Mouse (Mus musculus) left cerebral cortex, adult 8-10 months (tissue): Measurements from ENCODE around the gene Fam167b. TPM values are rescaled to one million over a fixed set of nuclear protein-coding genes. Genes with fewer than 3 reads are reported as not detected.
A peak's percentile ranks its signal among the peaks of the same experiment; 100 is the strongest.

Experiments
- DNase-seq, 2 experiments: peaks; one replicate each; pipeline ENCODE4 v3.0.0; 2022; ENCODE audit warnings: low spot score in 2 of 2
- total RNA-seq, 4 experiments: library from RNA; stranded (reverse); gene quantifications; 2 replicates each; pipeline ENCODE4 v1.2.4; 2022

Gene Fam167b
- total RNA-seq: 1 to 10 TPM in 3 of 4 experiments, not detected in 1; 1.0 to 1.4 (median 1.1) TPM

DNA sequence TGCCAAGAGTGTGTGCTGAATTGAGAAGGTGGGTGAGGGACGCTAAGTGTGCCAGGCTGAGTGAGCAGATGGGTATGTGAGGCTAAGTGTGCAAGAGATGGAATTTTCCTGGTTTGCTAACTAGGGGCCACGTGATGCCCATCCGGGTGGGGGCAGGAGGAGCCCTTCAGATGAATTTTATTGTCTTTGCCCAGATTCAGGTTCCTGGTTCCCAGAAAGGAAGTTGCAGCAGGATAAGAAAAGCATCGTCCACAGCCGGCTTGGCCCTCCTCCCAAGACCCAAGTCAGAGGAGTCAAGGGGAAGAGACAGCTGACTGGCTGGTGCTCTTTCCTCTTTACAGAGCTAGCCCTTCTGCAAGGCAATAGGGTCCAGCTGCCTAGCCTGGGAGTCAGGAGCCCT, at the start of gene Fam167b:
Fam167b (minus strand) TSS at position 84 of the 400 bp plus-strand sequence.
- no peak for DNase-seq

DNA sequence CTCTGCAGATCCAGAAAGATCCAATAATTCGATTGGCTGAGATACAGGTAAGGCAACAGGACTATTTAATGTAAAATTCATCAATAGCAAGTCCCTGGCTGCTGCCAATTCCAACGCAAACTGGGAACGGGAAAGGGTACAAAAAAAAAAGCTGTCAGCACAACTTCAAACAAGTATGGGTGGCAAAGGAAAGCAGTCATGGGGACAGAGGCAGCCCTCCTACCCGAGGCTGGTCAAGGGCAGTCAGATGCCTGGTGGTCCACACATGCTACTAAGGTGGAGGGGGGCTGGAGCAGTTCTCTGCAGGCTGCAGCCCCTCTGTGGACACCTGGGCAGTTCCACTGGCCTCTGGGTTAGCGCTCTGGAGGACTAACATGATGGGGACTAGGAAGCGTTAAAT, 47.7 kb upstream of the Fam167b start:
- no peak for DNase-seq

DNA sequence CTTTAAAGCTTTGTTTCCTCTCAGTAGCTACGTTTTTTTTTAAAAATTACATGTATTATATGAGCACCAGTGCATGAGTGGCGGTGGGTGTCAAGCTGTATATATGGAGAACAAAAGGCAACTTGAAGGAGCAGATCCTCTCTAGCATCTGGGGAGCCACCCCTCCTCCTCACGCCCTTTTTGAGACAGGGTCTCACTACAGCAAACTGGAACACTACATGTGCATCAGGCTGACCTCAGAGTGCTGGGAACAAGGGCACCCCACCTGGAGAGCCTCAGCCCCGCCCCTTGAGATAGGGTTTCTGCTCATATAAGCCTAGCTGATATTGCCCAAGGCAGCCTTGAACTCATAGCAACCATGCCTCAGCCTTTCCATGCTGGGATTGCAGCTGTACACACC, 47.1 kb upstream of the Fam167b start:
- DNase-seq: no peak

DNA sequence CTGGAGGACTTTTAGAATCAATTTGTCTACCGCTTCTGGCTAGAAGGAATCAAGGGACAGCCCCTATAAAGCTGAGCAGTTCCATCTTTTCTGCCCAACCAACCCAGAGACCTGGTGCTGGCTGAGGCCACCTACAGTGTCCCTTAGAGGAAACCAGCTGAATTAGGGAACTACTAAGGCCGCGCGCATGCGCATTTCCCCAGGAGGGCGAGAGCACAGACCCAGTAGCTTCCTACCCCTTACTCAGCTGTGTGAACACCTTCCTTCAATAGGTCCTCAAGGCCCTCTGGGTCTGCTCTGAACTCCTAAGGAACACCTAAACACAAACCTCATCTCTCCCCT, 46.7 kb upstream of the Fam167b start:
- DNase-seq: peak; percentile 56 to 73

DNA sequence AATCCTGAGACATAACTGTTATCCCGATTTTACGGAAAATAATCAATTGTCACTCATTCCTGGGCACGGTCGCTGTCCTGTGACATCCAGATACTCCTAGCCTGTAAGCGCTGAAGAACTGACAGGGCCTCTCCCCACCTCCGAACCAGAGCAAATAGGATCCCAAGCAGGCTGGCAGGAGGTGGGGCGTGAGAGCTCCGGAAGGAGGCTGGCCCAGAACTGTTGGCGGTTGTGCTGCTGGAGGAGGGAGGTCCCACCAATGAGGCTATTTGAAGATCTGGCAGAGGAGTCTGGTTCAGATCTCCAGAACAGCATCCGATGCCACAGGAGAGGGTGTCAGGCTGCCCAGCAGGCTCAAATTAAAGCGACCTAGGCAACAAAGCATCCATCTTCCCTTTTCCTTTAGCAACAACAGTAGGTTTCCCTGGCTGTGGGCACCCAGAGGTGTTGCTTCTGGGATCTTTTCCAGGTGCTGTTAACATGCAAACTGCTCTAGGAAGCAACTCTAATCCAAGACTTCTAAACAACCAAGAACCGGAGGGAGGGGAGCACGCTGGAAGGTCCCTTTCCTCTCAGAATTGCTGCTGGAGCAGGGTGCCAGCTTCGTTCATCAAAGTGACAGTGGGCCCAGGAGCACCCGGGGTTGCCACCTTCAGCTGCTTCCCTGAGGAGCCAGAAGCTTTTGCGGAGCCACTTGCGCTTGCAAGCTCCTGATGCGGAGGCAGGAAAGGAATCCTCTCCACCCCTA, 46.1 kb upstream of the Fam167b start:
- DNase-seq: peak; percentile 71 to 93

DNA sequence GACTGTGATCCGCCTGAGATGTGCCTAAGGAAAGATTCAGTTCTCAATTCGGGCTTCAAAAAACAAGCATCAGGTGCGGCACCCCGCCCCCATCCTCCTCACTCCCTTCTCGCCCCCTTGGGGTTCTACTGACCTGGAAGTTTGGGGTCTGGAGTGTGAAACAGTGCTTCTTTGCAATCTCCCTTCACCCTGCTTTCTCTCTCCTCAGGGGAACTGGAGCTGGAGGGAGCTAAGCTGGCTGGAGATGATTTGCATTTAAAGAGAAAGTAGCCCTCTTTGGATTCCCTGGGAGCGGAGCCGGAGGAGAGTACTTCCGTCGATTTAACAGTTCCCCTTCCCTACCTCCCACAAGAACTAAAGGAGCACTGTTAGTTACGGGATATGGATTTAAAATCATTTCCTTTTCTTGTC, 45.3 kb upstream of the Fam167b start, which contains the start of gene Ccdc28b:
Ccdc28b (minus strand) TSS at position 267 of the 411 bp plus-strand sequence.
- DNase-seq: peak in 1 of 2 experiments; percentile 52

DNA sequence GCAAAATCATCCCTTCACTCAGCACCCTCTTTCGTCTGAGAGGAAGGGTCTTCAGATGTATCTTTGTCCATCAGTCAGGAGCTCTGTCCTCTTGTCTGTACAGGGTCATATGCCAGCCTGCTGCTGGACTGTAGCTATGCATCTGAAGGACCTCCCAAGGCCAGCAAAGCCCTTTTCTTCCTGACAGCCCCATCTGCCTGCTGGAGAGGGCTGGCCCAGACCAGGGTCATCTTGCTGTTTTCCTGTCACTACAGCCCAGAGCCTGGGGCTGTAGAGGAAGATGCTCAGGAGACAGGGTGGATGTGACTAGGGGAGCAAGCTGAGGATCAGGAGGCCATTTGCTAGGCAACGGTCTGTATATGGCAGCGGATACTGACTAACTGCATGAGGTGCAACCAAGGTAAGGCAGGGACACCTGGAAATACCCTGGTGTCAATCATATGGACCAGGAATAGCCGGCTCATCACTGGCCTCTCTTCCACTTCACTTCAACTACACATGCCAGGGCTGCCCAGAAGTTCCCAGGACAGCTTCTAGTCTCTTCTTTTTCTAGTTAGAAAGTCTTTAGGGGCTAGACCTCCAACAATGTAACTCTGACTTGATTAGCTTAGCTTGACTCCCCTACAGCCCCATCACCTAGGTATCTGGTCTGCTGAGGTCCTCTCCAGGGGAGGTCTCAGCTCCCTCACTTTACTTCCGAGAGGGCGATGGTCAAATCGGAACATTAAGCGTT, 44.6 kb upstream of the Fam167b start:
- no peak for DNase-seq

DNA sequence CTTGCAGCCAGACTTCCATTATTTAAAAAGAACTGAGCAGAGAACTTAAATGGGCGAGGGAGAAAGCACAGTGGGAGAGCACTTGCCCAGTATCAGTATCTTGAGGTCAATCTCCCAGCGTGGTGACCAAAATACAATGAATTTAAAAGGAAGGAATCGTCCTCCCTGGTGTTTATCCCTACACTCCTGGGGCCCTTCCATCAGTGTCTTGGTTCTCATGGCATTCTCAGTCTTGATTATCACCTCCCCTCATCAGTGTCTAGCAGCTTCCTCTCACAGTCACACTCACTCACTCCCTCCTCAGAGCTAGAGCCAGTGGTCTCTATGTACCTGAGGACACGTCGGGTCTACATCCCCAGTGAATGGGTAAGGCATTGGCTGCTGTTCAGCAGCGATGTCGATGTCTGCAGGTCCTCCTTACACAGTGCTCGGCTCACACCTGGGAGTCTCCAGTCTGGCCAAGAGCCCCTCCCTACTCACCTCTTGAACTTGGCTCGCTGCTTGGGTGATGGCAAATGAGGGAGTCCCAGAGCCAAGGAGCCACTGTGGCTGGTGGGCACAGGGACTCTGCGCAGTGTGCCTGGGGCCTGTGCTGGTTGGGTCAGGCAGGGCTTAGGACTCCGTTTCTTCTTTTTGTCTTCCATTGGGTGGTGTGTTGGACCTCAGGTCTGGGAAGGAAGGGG, 43.9 kb upstream of the Fam167b start:
- no peak for DNase-seq

DNA sequence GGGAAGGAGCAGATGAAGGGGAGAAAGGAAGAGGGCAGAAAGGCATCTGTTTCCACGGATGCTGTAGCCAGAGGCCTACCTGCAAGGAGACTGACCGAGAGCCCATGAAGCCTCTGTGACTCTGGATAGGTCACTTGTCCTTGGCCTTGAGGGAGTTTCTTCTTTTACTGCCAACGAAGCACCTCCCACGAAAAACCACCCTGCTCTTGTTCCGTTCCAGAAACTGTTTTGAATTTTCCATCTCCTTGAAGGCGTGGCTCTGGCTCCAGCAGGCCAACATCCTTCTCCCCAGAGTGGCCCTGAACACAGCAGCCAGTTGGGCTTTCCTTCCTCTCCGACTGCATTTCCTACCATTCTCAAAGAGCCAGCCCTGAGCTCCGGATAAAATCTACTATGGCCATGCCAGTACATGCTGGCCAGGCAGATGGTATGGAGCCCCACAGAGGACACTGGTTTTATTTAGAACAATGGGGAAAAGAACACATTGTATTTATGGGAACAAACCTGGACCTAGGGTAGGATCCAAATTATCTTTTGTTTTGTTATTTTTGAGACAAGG, 43.0 kb upstream of the Fam167b start:
- DNase-seq: no peak

DNA sequence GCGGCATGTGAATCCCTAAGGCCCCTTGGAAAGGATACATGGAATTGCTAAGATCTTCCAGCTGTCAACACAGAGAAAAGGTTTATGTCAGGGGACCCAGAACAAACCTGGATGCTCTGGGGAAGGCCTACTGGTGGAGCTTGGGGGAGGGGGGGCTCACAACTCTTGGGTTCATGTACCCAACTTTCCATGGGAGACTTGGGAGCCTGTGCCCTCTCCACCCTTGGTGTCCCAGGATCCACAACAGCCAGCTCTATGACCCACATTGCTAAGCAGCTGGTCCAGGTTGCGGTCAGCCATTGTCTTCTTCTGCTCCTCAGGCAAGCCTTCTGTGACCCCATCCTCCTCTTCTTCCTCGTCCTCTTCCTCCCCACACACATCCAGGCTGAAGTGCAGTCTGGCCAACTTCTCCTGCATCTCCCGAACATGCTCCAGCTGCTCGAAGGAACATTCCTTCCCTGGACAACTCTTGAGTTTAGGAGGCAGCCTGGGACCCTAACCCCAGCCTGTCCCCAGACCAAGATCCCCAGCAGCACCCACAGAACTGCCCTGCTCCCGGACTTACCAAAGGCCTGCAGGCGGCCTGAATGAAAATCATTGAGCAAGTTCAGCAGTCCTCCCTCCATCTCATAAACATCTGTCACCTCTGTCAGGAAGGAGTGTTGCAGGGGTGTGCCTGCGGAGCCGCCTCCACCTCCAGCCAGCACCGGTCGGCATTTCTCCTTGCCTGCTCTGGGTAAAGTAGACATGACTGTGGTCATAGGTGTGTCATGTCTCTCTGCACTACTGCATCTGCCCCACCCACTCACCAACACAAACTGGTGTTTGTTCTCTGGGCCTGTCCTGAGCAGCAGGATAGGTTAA, 42.3 kb upstream of the Fam167b start:
- no peak for DNase-seq

DNA sequence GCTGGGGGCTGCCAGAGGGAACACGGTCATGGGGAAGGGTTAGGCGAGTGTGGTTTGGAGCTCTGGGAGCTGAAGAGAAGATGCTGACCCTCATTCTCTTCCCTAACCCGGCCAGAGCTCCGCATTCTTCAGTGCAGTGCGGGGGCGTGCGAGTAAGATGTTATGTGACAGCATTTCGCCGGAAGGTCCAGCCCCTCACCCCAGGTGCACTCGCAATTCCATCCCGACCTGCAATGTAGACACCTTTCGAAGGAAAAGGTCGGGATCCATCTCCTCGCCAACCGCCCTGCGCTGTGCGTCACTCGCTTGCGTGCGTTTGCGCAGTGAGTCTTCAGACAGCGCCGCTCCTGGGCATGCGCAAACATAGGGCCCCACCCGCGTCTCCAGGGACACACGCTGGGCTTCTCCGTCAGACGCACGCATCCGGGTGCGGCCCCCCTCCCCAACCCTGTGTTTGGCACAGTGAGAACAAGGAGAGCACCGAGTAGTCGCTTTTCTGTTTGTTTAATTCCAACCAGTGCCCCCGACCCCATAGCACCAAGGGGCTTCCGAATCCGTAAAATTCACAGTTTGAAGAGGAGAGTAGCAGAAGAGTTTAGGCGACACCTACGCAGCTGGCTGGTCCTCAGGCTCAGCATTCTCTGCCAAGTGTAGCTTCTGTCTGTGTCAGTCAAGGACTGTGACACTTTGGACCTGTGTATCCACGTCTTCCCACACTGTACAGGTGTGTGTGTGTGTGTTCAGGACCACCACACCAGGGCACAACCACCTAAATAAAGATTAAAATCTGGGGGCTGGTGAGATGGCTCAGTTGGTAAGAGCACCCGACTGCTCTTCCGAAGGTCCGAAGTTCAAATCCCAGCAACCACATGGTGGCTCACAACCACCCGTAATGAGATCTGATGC, 40.7 kb upstream of the Fam167b start, which contains the start of gene Iqcc:
Iqcc (minus strand) TSS at position 314 of the 906 bp plus-strand sequence.
- peak; percentile 92 to 97 for DNase-seq

DNA sequence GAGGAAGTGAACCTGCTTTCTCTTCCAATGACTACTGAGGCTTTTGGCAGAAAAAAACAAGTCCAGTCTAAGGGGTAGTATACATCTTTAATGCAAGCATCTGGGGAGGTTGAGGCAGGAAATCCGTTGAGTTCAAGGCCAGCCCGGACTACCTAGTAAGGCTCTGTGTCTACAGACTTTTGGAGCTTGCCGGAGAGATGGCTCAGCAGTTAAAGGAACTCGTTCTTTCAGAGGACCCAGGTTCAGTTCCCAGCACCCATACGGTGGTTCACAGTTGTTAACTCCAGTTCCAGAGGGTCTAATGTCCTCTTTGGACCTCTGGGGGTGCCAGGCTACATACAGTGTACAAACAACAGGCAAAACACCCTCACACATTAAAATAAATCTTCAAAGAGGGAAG, 39.7 kb upstream of the Fam167b start:
- DNase-seq: no peak

DNA sequence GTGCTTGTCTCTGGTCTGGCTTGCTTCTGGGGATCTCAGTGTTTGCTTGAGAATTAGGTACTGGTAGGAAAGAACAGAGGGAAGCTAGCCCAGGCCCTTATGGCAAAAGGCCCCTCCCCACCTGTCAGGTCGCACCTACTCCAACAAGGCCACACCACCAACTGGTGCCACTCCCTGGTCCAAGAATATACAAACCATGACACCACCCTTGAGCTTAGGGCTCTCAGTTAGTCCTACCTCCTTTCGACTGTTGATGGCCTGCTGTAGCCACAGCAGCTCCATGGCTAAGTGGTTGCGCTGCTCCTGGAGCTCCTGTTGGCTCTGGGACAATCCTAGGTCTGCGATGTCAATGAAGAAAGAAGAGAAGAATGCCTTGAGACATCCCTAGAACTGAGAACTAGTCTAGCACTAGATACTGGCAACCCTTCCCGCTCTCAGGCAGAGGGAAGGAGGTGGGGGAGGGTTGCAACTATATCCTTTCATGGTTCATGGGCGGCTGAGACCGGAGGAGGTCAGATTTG, 38.8 kb upstream of the Fam167b start:
- DNase-seq: no peak

DNA sequence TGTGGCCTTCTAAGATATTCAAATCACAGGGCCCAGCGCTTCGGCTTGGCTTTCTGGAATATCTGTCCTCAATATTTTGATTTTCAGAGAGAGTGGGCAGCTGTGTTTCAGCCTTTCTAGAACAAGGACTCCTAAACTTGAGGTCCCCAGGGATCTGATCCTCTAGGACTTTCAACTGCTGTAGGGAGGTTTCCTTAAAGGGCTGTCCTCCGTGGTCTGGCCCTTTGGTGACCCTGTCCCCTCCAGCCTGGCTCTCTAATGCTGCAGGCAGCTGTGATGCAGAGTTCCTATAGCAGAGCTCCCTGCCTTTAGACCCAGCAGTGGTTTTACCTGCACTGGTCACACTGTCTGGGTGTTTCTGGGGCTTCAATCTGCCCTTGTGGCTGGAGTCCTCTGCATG, 38.3 kb upstream of the Fam167b start:
- DNase-seq: no peak

DNA sequence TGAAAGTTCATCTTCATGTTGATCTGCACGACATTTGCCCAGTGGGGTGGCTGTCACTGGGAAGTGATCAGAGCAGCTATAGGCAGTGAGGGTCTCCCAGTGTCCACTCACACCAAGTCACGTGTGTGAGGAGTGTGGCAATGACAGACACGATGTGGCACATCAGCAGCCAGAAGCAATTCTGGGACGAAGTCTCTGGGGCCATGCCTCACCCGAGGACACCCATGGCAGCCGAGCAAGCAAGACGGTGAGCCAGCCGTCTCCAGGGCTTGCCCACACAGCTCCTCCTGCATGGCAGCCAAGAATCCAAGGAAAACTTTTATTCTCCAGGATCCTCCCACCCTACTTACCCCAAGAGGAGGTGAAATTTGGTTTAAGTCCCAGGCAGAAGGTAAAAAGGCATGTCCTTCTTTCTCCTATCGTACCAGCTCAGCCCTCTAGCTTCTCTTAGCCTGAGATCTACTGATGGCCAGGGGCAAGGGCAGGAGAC, 37.5 kb upstream of the Fam167b start:
- DNase-seq: no peak

DNA sequence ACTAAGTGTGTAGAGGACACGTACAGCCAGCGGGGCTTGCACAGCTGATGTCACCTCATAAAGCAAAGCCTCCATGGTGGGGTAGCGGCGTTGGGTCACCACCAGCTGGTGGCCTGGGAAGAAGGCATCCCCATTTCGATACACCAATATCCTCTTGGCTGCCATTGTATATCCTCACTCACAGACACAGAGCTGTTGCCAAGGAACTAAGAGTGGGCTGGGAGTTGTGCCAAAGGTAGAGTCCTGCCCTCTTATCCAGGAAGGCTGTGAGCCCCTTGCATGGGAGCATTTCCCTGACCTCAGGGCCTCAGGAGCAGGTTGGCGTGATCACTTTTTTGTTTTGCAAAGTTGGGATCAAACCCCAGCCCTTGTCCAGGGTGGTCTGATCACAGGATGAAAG, 35.7 kb upstream of the Fam167b start, which contains the start of gene Dcdc2b:
Dcdc2b (minus strand) TSS at position 165 of the 400 bp plus-strand sequence.
- DNase-seq: no peak

DNA sequence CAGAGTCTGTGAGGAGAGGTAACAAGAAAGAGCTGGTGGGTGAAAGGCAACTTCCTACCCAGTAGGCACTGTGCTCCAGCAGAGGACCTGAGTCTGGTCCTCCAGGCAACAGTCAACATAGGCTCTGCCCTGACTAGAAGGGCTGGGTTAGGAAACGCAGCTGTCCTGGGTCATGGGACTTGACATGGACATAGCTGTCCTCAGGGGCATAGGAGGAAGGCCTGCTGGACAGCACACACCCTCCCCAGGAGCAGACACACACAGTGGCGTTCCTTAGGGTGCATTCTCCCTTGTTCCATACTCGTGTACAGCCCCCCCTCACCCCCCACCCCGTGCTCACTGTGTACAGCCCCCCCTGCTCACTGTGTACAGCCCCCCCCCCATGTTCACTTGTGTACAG, 32.1 kb upstream of the Fam167b start:
- no peak for DNase-seq

DNA sequence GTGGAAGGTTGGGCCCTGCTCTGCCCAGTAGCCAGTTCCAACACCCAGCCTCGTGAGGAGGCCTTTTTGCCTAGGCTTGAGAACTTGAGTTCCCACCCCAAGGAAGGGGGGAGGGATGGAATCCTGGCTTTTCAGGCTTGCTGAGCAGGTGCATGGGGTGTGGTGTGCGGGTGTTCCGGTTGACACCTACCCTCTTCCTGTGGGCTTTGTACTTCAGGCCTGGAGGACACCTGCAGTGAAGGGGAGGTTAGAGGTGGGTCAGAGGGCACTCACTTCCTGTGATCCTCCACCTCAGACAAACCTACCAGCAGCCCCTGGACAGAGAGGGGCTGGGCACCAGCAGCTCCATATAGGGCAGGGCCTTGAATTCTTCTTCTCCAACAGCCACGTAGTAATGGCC, 31.7 kb upstream of the Fam167b start:
- no peak for DNase-seq

DNA sequence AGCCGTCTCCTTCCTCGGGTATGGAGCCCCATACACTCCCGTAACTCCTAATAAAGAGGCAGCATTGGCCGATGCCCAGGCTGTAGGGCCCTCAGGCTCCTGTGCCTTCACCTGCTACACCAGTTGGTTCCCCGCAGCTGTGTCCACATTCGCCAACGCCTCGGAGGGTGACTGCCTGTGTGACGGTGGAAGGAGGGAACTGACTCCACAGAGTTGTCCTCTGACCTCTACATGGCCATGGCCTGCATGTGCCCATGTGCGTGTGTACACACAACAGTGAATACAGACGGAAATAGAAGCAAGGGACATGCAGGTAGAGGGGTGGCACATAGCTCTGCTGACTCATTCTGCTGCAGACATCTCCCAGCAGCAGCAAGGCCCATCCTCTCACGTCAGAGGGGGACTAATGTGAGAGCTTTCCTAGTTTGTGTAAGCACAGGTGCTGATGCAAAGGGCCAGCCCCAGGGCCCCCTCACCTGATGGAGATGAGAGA, 30.8 kb upstream of the Fam167b start:
- DNase-seq: no peak
